Mouse (Mus musculus): ENCODE measurements around the gene Atp5k.

GRCm38 (mm10) chr5:108386449-108386848 is 47.8 kb downstream of the Atp5k start:
- no peak for TF ChIP-seq POLR2A (IDR thresholded peaks at IDR 0.05; ENCODE audit: extremely low read depth, insufficient read depth, low read length)
- TF ChIP-seq CTCF (IDR thresholded peaks at IDR 0.05; ENCODE audit: extremely low read depth, insufficient read depth, low read length): no peak
